Mouse (Mus musculus): ENCODE measurements at regions not wholly inside any gene's neighbourhood (a gene's known extent, or its start where the extent isn't known, plus 50 kb on each side); places are given as distances from the start of the nearest gene placed in this dataset.

DNA sequence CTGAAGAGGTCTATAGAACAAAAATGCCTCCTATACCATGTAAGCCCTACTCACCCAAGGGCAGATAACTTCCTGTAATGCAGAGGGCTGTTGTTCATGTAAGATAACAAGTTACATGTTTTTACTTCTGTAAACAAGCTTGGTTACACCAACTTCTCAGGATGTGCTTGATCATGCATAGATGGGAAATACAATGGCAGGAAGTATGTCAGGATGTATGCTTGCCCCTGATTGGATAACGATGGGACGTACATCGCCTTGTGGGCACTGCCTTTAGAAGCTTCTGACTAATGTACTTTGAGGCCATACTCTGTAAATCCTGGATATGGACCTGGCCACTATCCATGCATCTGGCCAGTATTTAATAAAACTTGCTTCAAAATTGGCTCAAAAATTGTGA is 69.2 kb upstream of the Pde3b start:
- DNase-seq (ENCODE audit: low read depth), result no peak

- DNase-seq (ENCODE audit: low read depth), result no peak
These were observed 68.1 kb upstream of the Pde3b start for GRCm38 (mm10) chr7:114347006-114347405.

- DNase-seq (ENCODE audit: low read depth), result no peak
These were observed 64.1 kb upstream of the Pde3b start for GRCm38 (mm10) chr7:114350968-114351367.

- DNase-seq (ENCODE audit: low read depth), result peak; percentile 55
These were observed 58.7 kb upstream of the Pde3b start for GRCm38 (mm10) chr7:114356381-114356780.

GRCm38 (mm10) chr7:114362166-114362565 is 52.9 kb upstream of the Pde3b start:
- no peak for DNase-seq (ENCODE audit: low read depth)

DNA sequence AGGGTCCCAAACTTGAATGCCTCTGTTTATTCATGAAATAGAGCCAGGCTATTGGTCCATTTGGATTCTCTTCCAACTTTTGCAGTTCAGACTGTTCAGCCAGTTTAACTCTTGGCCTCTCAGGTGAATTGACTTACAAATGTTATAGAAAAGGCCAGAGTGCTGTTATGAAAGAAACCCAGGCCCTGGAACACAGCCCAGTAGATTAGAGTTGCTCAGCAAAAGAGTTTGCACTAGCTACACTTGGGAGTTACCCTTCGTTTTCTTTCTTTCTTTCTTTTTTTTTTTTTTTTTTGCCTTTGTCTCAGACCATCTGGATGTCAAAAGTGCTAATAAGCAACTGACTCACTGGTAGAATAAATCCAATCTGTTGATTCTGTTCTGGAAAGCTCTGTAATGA is 51.0 kb upstream of the Pde3b start:
- DNase-seq (ENCODE audit: low read depth), result no peak
